20 mouse cellular contexts compared by ENCODE assay signal in the genomic region with DNA sequence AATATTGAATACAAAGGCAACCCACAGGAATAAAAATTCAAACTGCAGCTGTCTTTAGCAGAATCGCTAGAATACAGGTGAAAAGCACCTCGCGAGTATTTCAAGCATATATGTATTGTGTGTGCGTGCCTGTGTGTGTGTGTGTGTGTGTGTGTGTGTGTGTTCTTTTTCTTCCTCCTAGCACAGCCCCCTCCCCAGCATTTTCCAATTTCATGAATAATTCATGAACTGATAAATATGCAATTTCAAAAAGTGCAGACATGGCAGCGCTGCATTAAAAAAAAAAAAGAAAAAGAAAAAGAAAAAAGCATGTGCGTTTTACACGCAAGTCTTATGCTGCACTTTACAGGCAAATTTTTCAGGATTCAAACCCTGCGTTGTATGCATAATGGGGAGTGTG.
DNase-seq lines count a peak whose midpoint lies in the region; ATAC-seq and TF ChIP-seq lines count a peak whose summit lies in the region.
"Had no signal": no experiment of that assay in that cellular context is flagged by ENCODE, and none has a peak within 500 bp of the region (broad histone marks: within the 10 kb centered on the region; RNA-seq: fewer than 3 reads in every experiment).

No protein-coding gene starts in this region.

- DNase-seq in midbrain, embryonic 11.5 days (ENCODE audit: low spot score, missing footprints) = no peak
- DNase-seq in midbrain, embryonic 10.5 days (ENCODE audit: low spot score) = no peak
- peak; percentile 35 for DNase-seq in midbrain, postnatal 0 days (ENCODE audit: low spot score)
- no peak for DNase-seq in spleen, adult 18-20 months
- no peak for DNase-seq in adrenal gland, postnatal 36 days
- DNase-seq in ovary, postnatal 10 days (ENCODE audit: low spot score) = no peak
- DNase-seq: adrenal gland, postnatal 14 days; B cell, adult 2 months; cerebellum, adult 2 months; thymus, adult 18-20 months had no signal

- peak; percentile 65 for ATAC-seq in midbrain, embryonic 11.5 days (ENCODE audit: low FRiP score)
- ATAC-seq in hindbrain, embryonic 15.5 days (ENCODE audit: low FRiP score, low read depth) = peak; percentile 55; the same call in 1 of the 2 replicates
- peak; percentile 74 for ATAC-seq in midbrain, postnatal 0 days (ENCODE audit: low FRiP score)
- ATAC-seq: activated CD4-positive, CD25-positive, alpha-beta regulatory T cell, adult 4 months; intestine, embryonic 15.5 days had no signal

- no peak overlapping the region for H3K4me2 ChIP-seq in midbrain, embryonic 11.5 days
- H3K4me2 ChIP-seq in hindbrain, embryonic 15.5 days = peak overlapping the region; percentile 40
- peak overlapping the region; percentile 30 for H3K4me2 ChIP-seq in midbrain, postnatal 0 days (ENCODE audit: low read depth, low read length, poor library complexity, severe bottlenecking)
- H3K4me2 ChIP-seq: embryonic facial prominence, embryonic 12.5 days; heart, embryonic 12.5 days; intestine, embryonic 15.5 days; limb, embryonic 13.5 days had no signal

- 0 out of 2 replicates have a peak overlapping the region, but pooled peaks have one; percentile 48 for H3K27ac ChIP-seq in midbrain, embryonic 11.5 days (ENCODE audit: low read depth, low read length)
- no peak overlapping the region; the same call in 1 of the 2 replicates for H3K27ac ChIP-seq in midbrain, embryonic 10.5 days (replicated peaks)
- peak overlapping the region; percentile 86 for H3K27ac ChIP-seq in hindbrain, embryonic 15.5 days (replicated peaks)
- H3K27ac ChIP-seq in midbrain, postnatal 0 days (ENCODE audit: low read depth, low read length) = peak overlapping the region; percentile 91
- H3K27ac ChIP-seq: embryonic facial prominence, embryonic 12.5 days; intestine, embryonic 15.5 days; kidney, postnatal 0 days; layer of hippocampus, adult 2 months; limb, embryonic 13.5 days; liver, embryonic 14.5 days had no signal

- H3K4me3 ChIP-seq in midbrain, embryonic 11.5 days (ENCODE audit: low read depth, low read length) = no peak overlapping the region
- H3K4me3 ChIP-seq in midbrain, embryonic 10.5 days = no peak overlapping the region
- no peak overlapping the region for H3K4me3 ChIP-seq in hindbrain, embryonic 15.5 days
- H3K4me3 ChIP-seq in midbrain, postnatal 0 days (ENCODE audit: low read depth, low read length) = no peak overlapping the region
- H3K4me3 ChIP-seq: embryonic facial prominence, embryonic 12.5 days; heart, embryonic 12.5 days; intestine, embryonic 15.5 days; layer of hippocampus, adult 2 months; limb, embryonic 13.5 days; myocyte had no signal

- no peak overlapping the region for H3K9ac ChIP-seq in midbrain, embryonic 11.5 days (ENCODE audit: low read length)
- 0 out of 2 replicates have a peak overlapping the region, but pooled peaks have one; percentile 43 for H3K9ac ChIP-seq in hindbrain, embryonic 15.5 days
- peak overlapping the region; percentile 50 for H3K9ac ChIP-seq in midbrain, postnatal 0 days (replicated peaks; ENCODE audit: low read length, poor library complexity, severe bottlenecking)
- H3K9ac ChIP-seq: embryonic facial prominence, embryonic 12.5 days; heart, embryonic 12.5 days; intestine, embryonic 15.5 days; limb, embryonic 13.5 days; liver, embryonic 14.5 days had no signal

- no peaks in the 10 kb centered on the region for H3K36me3 ChIP-seq in midbrain, embryonic 11.5 days (ENCODE audit: control insufficient read depth, insufficient read depth, low read length)
- no peaks in the 10 kb centered on the region for H3K36me3 ChIP-seq in midbrain, embryonic 10.5 days
- H3K36me3 ChIP-seq in hindbrain, embryonic 15.5 days = no peaks in the 10 kb centered on the region
- H3K36me3 ChIP-seq in midbrain, postnatal 0 days (ENCODE audit: insufficient read depth, low read length) = no peaks in the 10 kb centered on the region
- H3K36me3 ChIP-seq: embryonic facial prominence, embryonic 12.5 days; heart, embryonic 12.5 days; intestine, embryonic 15.5 days; limb, embryonic 13.5 days had no signal

- H3K27me3 ChIP-seq in midbrain, embryonic 11.5 days (ENCODE audit: control insufficient read depth, insufficient read depth, low read length) = no peaks in the 10 kb centered on the region
- H3K27me3 ChIP-seq in midbrain, embryonic 10.5 days (ENCODE audit: low read depth, poor library complexity, severe bottlenecking) = no peaks in the 10 kb centered on the region
- H3K27me3 ChIP-seq in hindbrain, embryonic 15.5 days = no peaks in the 10 kb centered on the region
- no peaks in the 10 kb centered on the region for H3K27me3 ChIP-seq in midbrain, postnatal 0 days (ENCODE audit: insufficient read depth, low read length)
- H3K27me3 ChIP-seq: embryonic facial prominence, embryonic 12.5 days; heart, embryonic 12.5 days; intestine, embryonic 15.5 days; limb, embryonic 13.5 days had no signal

- no peak for TF ChIP-seq CTCF in midbrain, postnatal 0 days (IDR thresholded peaks at IDR 0.05)

- peaks cover 32% of the 10 kb centered on the region for H3K4me1 ChIP-seq in midbrain, embryonic 11.5 days (ENCODE audit: control insufficient read depth, insufficient read depth, low read length)
- peaks cover 73% of the 10 kb centered on the region for H3K4me1 ChIP-seq in midbrain, embryonic 10.5 days
- peaks cover 8% of the 10 kb centered on the region; the same call in 1 of the 2 replicates for H3K4me1 ChIP-seq in hindbrain, embryonic 15.5 days (replicated peaks)
- H3K4me1 ChIP-seq in midbrain, postnatal 0 days (ENCODE audit: insufficient read depth, low read length) = no peaks in the 10 kb centered on the region; the same call in 1 of the 2 replicates
- H3K4me1 ChIP-seq: embryonic facial prominence, embryonic 12.5 days; heart, embryonic 12.5 days; intestine, embryonic 15.5 days; limb, embryonic 13.5 days had no signal

- 72% methylated on average over 8 of the region's 8 CpGs for WGBS in midbrain, embryonic 11.5 days
- 93% methylated on average over 8 of the region's 8 CpGs for WGBS in midbrain, embryonic 10.5 days
- 48% methylated on average over 8 of the region's 8 CpGs for WGBS in hindbrain, embryonic 15.5 days
- 20% methylated on average over 8 of the region's 8 CpGs for WGBS in midbrain, postnatal 0 days

- H3K9me3 ChIP-seq in midbrain, embryonic 11.5 days (ENCODE audit: control insufficient read depth, low read length) = no peaks in the 10 kb centered on the region
- H3K9me3 ChIP-seq in midbrain, embryonic 10.5 days (replicated peaks) = no peaks in the 10 kb centered on the region
- H3K9me3 ChIP-seq in hindbrain, embryonic 15.5 days = no peaks in the 10 kb centered on the region
- H3K9me3 ChIP-seq in midbrain, postnatal 0 days (ENCODE audit: low read length) = no peaks in the 10 kb centered on the region
- H3K9me3 ChIP-seq: embryonic facial prominence, embryonic 12.5 days; heart, embryonic 12.5 days; intestine, embryonic 15.5 days; limb, embryonic 13.5 days had no signal
